Mouse (Mus musculus): Measurements from ENCODE around the gene Aes.

Aes gene

GRCm38 (mm10) chr10:81568381-81569191, 9.3 kb downstream of the Aes start:
- no peak for DNase-seq (ENCODE audit: low spot score)

GRCm38 (mm10) chr10:81569507-81570237, 10.4 kb downstream of the Aes start:
- no peak for DNase-seq (ENCODE audit: low spot score)

- DNase-seq (ENCODE audit: low spot score) = no peak
Measured at GRCm38 (mm10) chr10:81570238-81570800, 11.0 kb downstream of the Aes start.

- peak; percentile 95 for DNase-seq (ENCODE audit: low spot score)
Measured at GRCm38 (mm10) chr10:81570831-81571500, 11.7 kb downstream of the Aes start.

- peak; percentile 100 for DNase-seq (ENCODE audit: low spot score)
Measured at GRCm38 (mm10) chr10:81571501-81571876, 12.2 kb downstream of the Aes start.

GRCm38 (mm10) chr10:81572133-81572671, 12.9 kb downstream of the Aes start:
- no peak for DNase-seq (ENCODE audit: low spot score)

GRCm38 (mm10) chr10:81572975-81573374, 13.7 kb downstream of the Aes start:
- no peak for DNase-seq (ENCODE audit: low spot score)

- no peak for DNase-seq (ENCODE audit: low spot score)
Measured at GRCm38 (mm10) chr10:81574081-81575056, 15.1 kb downstream of the Aes start, which contains the start of gene Tle2. Gene Tle2, plus strand, starts transcription at chr10:81574561.

- no peak for DNase-seq (ENCODE audit: low spot score)
Measured at GRCm38 (mm10) chr10:81575208-81575631, 15.9 kb downstream of the Aes start.

GRCm38 (mm10) chr10:81575695-81576094, 16.4 kb downstream of the Aes start:
- no peak for DNase-seq (ENCODE audit: low spot score)

GRCm38 (mm10) chr10:81579967-81580366, 20.7 kb downstream of the Aes start:
- DNase-seq (ENCODE audit: low spot score) = no peak

- no peak for DNase-seq (ENCODE audit: low spot score)
Measured at GRCm38 (mm10) chr10:81580441-81581070, 21.3 kb downstream of the Aes start.

GRCm38 (mm10) chr10:81583347-81583746, 24.1 kb downstream of the Aes start:
- no peak for DNase-seq (ENCODE audit: low spot score)

- DNase-seq (ENCODE audit: low spot score) = no peak
Measured at GRCm38 (mm10) chr10:81588739-81589138, 29.5 kb downstream of the Aes start.

GRCm38 (mm10) chr10:81591846-81592245, 32.6 kb downstream of the Aes start:
- DNase-seq (ENCODE audit: low spot score) = no peak

GRCm38 (mm10) chr10:81592631-81593030, 33.3 kb downstream of the Aes start:
- DNase-seq (ENCODE audit: low spot score) = no peak

- no peak for DNase-seq (ENCODE audit: low spot score)
Measured at GRCm38 (mm10) chr10:81593223-81593622, 33.9 kb downstream of the Aes start.

GRCm38 (mm10) chr10:81593935-81594334, 34.6 kb downstream of the Aes start:
- no peak for DNase-seq (ENCODE audit: low spot score)

GRCm38 (mm10) chr10:81595599-81595998, 36.3 kb downstream of the Aes start:
- no peak for DNase-seq (ENCODE audit: low spot score)

- DNase-seq (ENCODE audit: low spot score) = peak; percentile 28
Measured at GRCm38 (mm10) chr10:81596611-81597010, 37.3 kb downstream of the Aes start.
